Mouse (Mus musculus) kidney, embryonic 14.5 days (tissue): ENCODE measurements around the gene Rad51b. TPM values are rescaled to one million over a fixed set of nuclear protein-coding genes. Genes with fewer than 3 reads are reported as not detected.
A peak's percentile ranks its signal among the peaks of the same experiment; 100 is the strongest.
"Not testable (repeated sequence)": the region's sequence is repeated elsewhere in the genome, so short reads cannot be mapped to it uniquely, and the experiment has no call there.

Experiments
- ATAC-seq: fragments of 200-750 bp; cut with Nextera tagmentation; 2 replicates; pipeline ENCODE4 v1.8.0; 2017; ENCODE audit warnings: moderate number of reproducible peaks, mild to moderate bottlenecking, moderate TSS enrichment, moderate library complexity; ENCODE audit not compliant: low FRiP score, low TSS enrichment
- H3K27ac ChIP-seq: fragments of 300-500 bp; sonication (generic); 2 replicates; pipeline ENCODE4 v1.5.1; 2014; ENCODE audit warnings: low read depth, mild to moderate bottlenecking, low read length, moderate library complexity, mixed read lengths
- H3K27me3 ChIP-seq: fragments of 300-500 bp; sonication (generic); 2 replicates; pipeline ENCODE4 v1.6.1; 2014; ENCODE audit warnings: mild to moderate bottlenecking, low read length; ENCODE audit not compliant: control insufficient read depth, insufficient read depth
- H3K36me3 ChIP-seq: fragments of 300-500 bp; sonication (generic); 2 replicates; pipeline ENCODE4 v1.6.1; 2014; ENCODE audit warnings: low read length, mixed read lengths; ENCODE audit not compliant: control insufficient read depth, insufficient read depth
- H3K4me1 ChIP-seq: fragments of 300-500 bp; sonication (generic); 2 replicates; pipeline ENCODE4 v1.6.1; 2014; ENCODE audit warnings: low read length, mixed read lengths; ENCODE audit not compliant: control insufficient read depth, insufficient read depth
- H3K4me2 ChIP-seq: fragments of 300-500 bp; sonication (generic); replicated peaks from 2 replicates; pipeline ENCODE4 v1.6.1; 2014; ENCODE audit warnings: low read depth, mild to moderate bottlenecking, low read length
- H3K4me3 ChIP-seq: fragments of 300-500 bp; sonication (generic); 2 replicates; pipeline ENCODE4 v1.5.1; 2014; ENCODE audit warnings: mild to moderate bottlenecking, low read length
- H3K9ac ChIP-seq: fragments of 300-500 bp; sonication (generic); 2 replicates; pipeline ENCODE4 v1.6.1; 2014; ENCODE audit warnings: low read depth, mild to moderate bottlenecking, low read length, moderate library complexity
- H3K9me3 ChIP-seq: fragments of 300-500 bp; sonication (generic); 2 replicates; pipeline ENCODE4 v1.6.1; 2016; ENCODE audit warnings: low read length; ENCODE audit not compliant: control insufficient read depth
- WGBS: fragments of 180-500 bp; shearing (Covaris S2); extraction: QIAGEN DNeasy Blood & Tissue Kit; methylation state at CpG from one replicate; pipeline ENCODE4 v1.1.7; 2014; 5-methylcytosine and 5-hydroxymethylcytosine counted together
- polyA plus RNA-seq: library from polyadenylated mRNA; unstranded; fragments of >200 nt; fragmentation: Nextera tagmentation; extraction: Ambion mirVana; gene quantifications from 2 replicates; pipeline ENCODE4 v1.2.1, GENCODE M21; 2014

The Rad51b gene
- polyA plus RNA-seq, 1 experiment from 2014 or later, result 7.2 TPM

- H3K9ac ChIP-seq, H3K27me3 ChIP-seq, H3K27ac ChIP-seq, ATAC-seq, H3K4me1 ChIP-seq, H3K9me3 ChIP-seq, H3K4me2 ChIP-seq, H3K4me3 ChIP-seq, H3K36me3 ChIP-seq: not testable (repeated sequence)
- 83% methylated on average over 2 of the region's 2 CpGs for WGBS
Measured at GRCm38 (mm10) chr12:79322539-79322938, 25.5 kb downstream of the Rad51b start.

GRCm38 (mm10) chr12:79326236-79326635 lies 29.2 kb downstream of the Rad51b start:
- no peak overlapping the region for H3K9ac ChIP-seq
- no peaks in the 10 kb centered on the region for H3K9me3 ChIP-seq
- H3K27ac ChIP-seq, result peak overlapping the region; percentile 81; the same call in 1 of the 2 replicates
- no peak overlapping the region for H3K4me3 ChIP-seq
- WGBS, result 15% methylated on average over 2 of the region's 2 CpGs
- H3K27me3 ChIP-seq, result no peaks in the 10 kb centered on the region
- H3K36me3 ChIP-seq, result no peaks in the 10 kb centered on the region
- H3K4me2 ChIP-seq, result no peak overlapping the region
- peaks cover 12% of the 10 kb centered on the region for H3K4me1 ChIP-seq
- ATAC-seq, result peak; percentile 77

- WGBS, result 40% methylated on average over 2 of the region's 2 CpGs
- Histone ChIP-seq H3K4me2 (no peak overlapping the region), H3K36me3 (no peaks in the 10 kb centered on the region), H3K27me3 (no peaks in the 10 kb centered on the region), H3K9me3 (no peaks in the 10 kb centered on the region), H3K27ac (peak overlapping the region; percentile 81), H3K9ac (no peak overlapping the region), H3K4me3 (no peak overlapping the region), H3K4me1 (peaks cover 12% of the 10 kb centered on the region)
- ATAC-seq, result no peak
Measured at GRCm38 (mm10) chr12:79326745-79327144, 29.7 kb downstream of the Rad51b start.

- Histone ChIP-seq H3K4me2 (no peak overlapping the region), H3K36me3 (no peaks in the 10 kb centered on the region), H3K27me3 (no peaks in the 10 kb centered on the region), H3K27ac (peak overlapping the region; percentile 81; the same call in 1 of the 2 replicates), H3K4me1 (peaks cover 12% of the 10 kb centered on the region), H3K4me3 (no peak overlapping the region), H3K9ac (no peak overlapping the region), H3K9me3 (no peaks in the 10 kb centered on the region)
- ATAC-seq, result peak; percentile 71
- 21% methylated on average over 2 of the region's 2 CpGs for WGBS
Measured at GRCm38 (mm10) chr12:79327868-79328267, 30.8 kb downstream of the Rad51b start.

GRCm38 (mm10) chr12:79330571-79330970 lies 33.5 kb downstream of the Rad51b start:
- peaks cover 4% of the 10 kb centered on the region; the same call in 1 of the 2 replicates for H3K9me3 ChIP-seq
- H3K9ac ChIP-seq, result no peak overlapping the region
- H3K27ac ChIP-seq, result no peak overlapping the region
- no peaks in the 10 kb centered on the region for H3K27me3 ChIP-seq
- H3K4me3 ChIP-seq, result no peak overlapping the region
- peaks cover 12% of the 10 kb centered on the region for H3K4me1 ChIP-seq
- H3K4me2 ChIP-seq, result no peak overlapping the region
- ATAC-seq, result no peak
- peaks cover 7% of the 10 kb centered on the region for H3K36me3 ChIP-seq
- 74% methylated on average over 2 of the region's 2 CpGs for WGBS

- Histone ChIP-seq H3K36me3 (peaks cover 7% of the 10 kb centered on the region), H3K9me3 (peaks cover 4% of the 10 kb centered on the region; the same call in 1 of the 2 replicates), H3K27me3 (no peaks in the 10 kb centered on the region), H3K4me3 (no peak overlapping the region), H3K27ac (no peak overlapping the region), H3K4me2 (no peak overlapping the region), H3K4me1 (peaks cover 12% of the 10 kb centered on the region), H3K9ac (no peak overlapping the region)
- 89% methylated on average over 4 of the region's 4 CpGs for WGBS
- no peak for ATAC-seq
Measured at GRCm38 (mm10) chr12:79331722-79332121, 34.6 kb downstream of the Rad51b start.

GRCm38 (mm10) chr12:79338791-79339190 lies 41.7 kb downstream of the Rad51b start:
- ATAC-seq, result no peak
- Histone ChIP-seq H3K27ac (no peak overlapping the region), H3K4me3 (no peak overlapping the region), H3K36me3 (peaks cover 7% of the 10 kb centered on the region), H3K4me1 (0 out of 2 replicates have a peak, but pooled peaks cover 3% of the 10 kb centered on the region), H3K4me2 (no peak overlapping the region), H3K9me3 (peaks cover 4% of the 10 kb centered on the region; the same call in 1 of the 2 replicates), H3K9ac (no peak overlapping the region), H3K27me3 (no peaks in the 10 kb centered on the region)
- WGBS, result 85% methylated on average over 8 of the region's 8 CpGs

DNA sequence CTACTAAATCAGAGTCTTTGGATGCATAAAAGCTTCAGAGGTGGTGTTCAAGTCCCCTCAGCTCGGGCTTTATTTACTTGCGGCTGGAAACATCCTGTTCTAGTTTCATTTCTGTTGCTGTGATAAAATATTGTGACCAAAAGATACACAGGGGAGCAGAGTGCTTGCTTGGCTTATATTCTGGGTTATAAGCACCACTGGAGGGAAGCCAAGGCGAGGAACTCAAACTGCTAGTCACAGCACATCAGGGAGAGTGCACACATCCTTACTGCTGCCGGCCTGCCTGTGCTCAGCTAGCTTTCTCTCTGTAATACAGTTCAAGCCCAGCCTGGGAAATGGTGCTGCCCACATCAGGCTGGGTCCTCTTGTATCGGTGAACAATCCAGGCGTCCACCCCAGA lies 43.4 kb downstream of the Rad51b start:
- H3K4me1 ChIP-seq, result 0 out of 2 replicates have a peak, but pooled peaks cover 3% of the 10 kb centered on the region
- no peaks in the 10 kb centered on the region for H3K9me3 ChIP-seq
- no peak overlapping the region for H3K4me3 ChIP-seq
- peak overlapping the region; percentile 80; the same call in 1 of the 2 replicates for H3K27ac ChIP-seq
- no peaks in the 10 kb centered on the region for H3K27me3 ChIP-seq
- 60% methylated on average over 6 of the region's 6 CpGs for WGBS
- H3K9ac ChIP-seq, result no peak overlapping the region; the same call in 1 of the 2 replicates
- H3K36me3 ChIP-seq, result no peaks in the 10 kb centered on the region
- ATAC-seq, result peak; percentile 49; the same call in 1 of the 2 replicates
- no peak overlapping the region for H3K4me2 ChIP-seq

- peak overlapping the region; percentile 21; the same call in 1 of the 2 replicates for H3K27ac ChIP-seq
- ATAC-seq, result peak; percentile 78
- 40% methylated on average over 6 of the region's 6 CpGs for WGBS
- H3K9me3 ChIP-seq, result no peaks in the 10 kb centered on the region
- H3K36me3 ChIP-seq, result no peaks in the 10 kb centered on the region
- H3K4me3 ChIP-seq, result no peak overlapping the region
- H3K4me1 ChIP-seq, result 0 out of 2 replicates have a peak, but pooled peaks cover 3% of the 10 kb centered on the region
- no peak overlapping the region for H3K9ac ChIP-seq
- no peaks in the 10 kb centered on the region for H3K27me3 ChIP-seq
- no peak overlapping the region for H3K4me2 ChIP-seq
Measured at GRCm38 (mm10) chr12:79341291-79341845, 44.3 kb downstream of the Rad51b start.
